In the genomic region with DNA sequence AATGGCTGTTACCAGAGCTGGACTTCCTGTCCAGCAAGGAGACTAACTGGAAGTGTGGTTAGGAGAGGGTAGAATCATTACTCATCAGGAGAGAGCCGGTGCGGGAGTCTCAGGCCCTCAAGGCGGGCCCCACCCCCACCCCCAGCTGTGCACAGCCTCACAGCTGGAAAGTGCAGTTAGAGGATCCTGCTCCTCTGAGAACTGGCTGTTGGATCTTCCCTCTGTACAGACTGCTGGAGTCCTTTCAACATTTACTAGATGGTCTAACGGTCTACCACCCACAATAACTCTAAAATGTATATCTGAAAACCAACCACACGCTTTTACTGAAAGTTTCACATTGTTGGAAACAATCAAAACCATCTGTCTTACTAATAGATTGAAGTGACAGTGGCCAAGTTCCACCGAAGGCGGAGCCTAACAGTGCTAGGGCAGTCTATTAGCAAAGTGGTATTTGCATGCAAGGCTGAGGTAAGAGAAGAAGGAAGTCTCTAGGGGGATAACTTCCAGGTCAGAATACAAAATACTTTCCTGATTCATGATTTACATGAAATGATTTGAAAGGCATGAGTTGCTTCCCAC, we compare ENCODE assay signal across 9 mouse cellular contexts.
DNase-seq lines count a peak whose midpoint lies in the region; ATAC-seq and TF ChIP-seq lines count a peak whose summit lies in the region.
"Had no signal": no experiment of that assay in that cellular context is flagged by ENCODE, and none has a peak within 500 bp of the region (broad histone marks: within the 10 kb centered on the region; RNA-seq: fewer than 3 reads in every experiment).

No protein-coding gene starts in this region.

- TF ChIP-seq CTCF in ES-Bruce4 (IDR thresholded peaks at IDR 0.05; ENCODE audit: low read depth, low read length) = no peak
- TF ChIP-seq CTCF in embryonic fibroblast, embryonic 13.5 days (IDR thresholded peaks at IDR 0.05; ENCODE audit: borderline replicate concordance, insufficient read depth, low read length) = no peak

- H3K9me3 ChIP-seq in kidney, embryonic 16.5 days (ENCODE audit: low read length) = no peaks in the 10 kb centered on the region
- H3K9me3 ChIP-seq in ES-Bruce4 (replicated peaks; ENCODE audit: control insufficient read depth, insufficient read depth, low read length, poor library complexity, severe bottlenecking) = peaks cover under 1% of the 10 kb centered on the region; the same call in 1 of the 2 replicates
- H3K9me3 ChIP-seq in limb, embryonic 13.5 days = no peaks in the 10 kb centered on the region
- H3K9me3 ChIP-seq: liver, embryonic 13.5 days had no signal

- peaks cover 12% of the 10 kb centered on the region for H3K4me1 ChIP-seq in kidney, embryonic 16.5 days (ENCODE audit: insufficient read depth, low read length)
- H3K4me1 ChIP-seq in ES-Bruce4 (ENCODE audit: control insufficient read depth, insufficient read depth, low read length) = peaks cover 1% of the 10 kb centered on the region
- H3K4me1 ChIP-seq in embryonic fibroblast, embryonic 13.5 days (ENCODE audit: control insufficient read depth, insufficient read depth, low read length) = peaks cover 10% of the 10 kb centered on the region
- peaks cover 23% of the 10 kb centered on the region for H3K4me1 ChIP-seq in limb, embryonic 13.5 days

- H3K4me2 ChIP-seq in kidney, embryonic 16.5 days (replicated peaks; ENCODE audit: low read depth, low read length) = 0 out of 2 replicates have a peak overlapping the region, but pooled peaks have one; percentile 7
- H3K4me2 ChIP-seq in limb, embryonic 13.5 days (replicated peaks) = peak overlapping the region; percentile 43
- H3K4me2 ChIP-seq: liver, embryonic 13.5 days had no signal

- ATAC-seq in kidney, embryonic 16.5 days (ENCODE audit: low FRiP score, low TSS enrichment) = peak; percentile 85; the same call in 1 of the 2 replicates
- peak; percentile 80 for ATAC-seq in limb, embryonic 13.5 days (ENCODE audit: low FRiP score, low read depth)

- no peak overlapping the region for H3K4me3 ChIP-seq in kidney, embryonic 16.5 days (ENCODE audit: low read length)
- no peak overlapping the region for H3K4me3 ChIP-seq in ES-Bruce4 (ENCODE audit: low read depth, low read length)
- H3K4me3 ChIP-seq in embryonic fibroblast, embryonic 13.5 days (ENCODE audit: insufficient read depth, low read length) = no peak overlapping the region
- no peak overlapping the region for H3K4me3 ChIP-seq in limb, embryonic 13.5 days
- H3K4me3 ChIP-seq: liver, embryonic 13.5 days had no signal

- H3K27me3 ChIP-seq in kidney, embryonic 16.5 days (ENCODE audit: insufficient read depth, low read length) = no peaks in the 10 kb centered on the region
- no peaks in the 10 kb centered on the region for H3K27me3 ChIP-seq in ES-Bruce4 (ENCODE audit: control insufficient read depth, insufficient read depth, low read length, poor library complexity, severe bottlenecking)
- no peaks in the 10 kb centered on the region for H3K27me3 ChIP-seq in limb, embryonic 13.5 days
- H3K27me3 ChIP-seq: liver, embryonic 13.5 days had no signal

- DNase-seq in kidney, adult 18-20 months = no peak
- DNase-seq in urinary bladder, postnatal 36 days (ENCODE audit: low spot score in 2 of 2) = no peak
- no peak for DNase-seq in cerebellum, adult 18-20 months
- no peak for DNase-seq in testis, postnatal 14 days (ENCODE audit: low spot score)
- DNase-seq: liver, embryonic 13.5 days had no signal

- H3K9ac ChIP-seq in kidney, embryonic 16.5 days (replicated peaks; ENCODE audit: low read length) = no peak overlapping the region
- H3K9ac ChIP-seq in ES-Bruce4 (ENCODE audit: low read depth, poor library complexity, severe bottlenecking) = no peak overlapping the region
- no peak overlapping the region for H3K9ac ChIP-seq in limb, embryonic 13.5 days
- H3K9ac ChIP-seq: liver, embryonic 13.5 days had no signal

- 0 out of 2 replicates have a peak, but pooled peaks have one; percentile 52 for TF ChIP-seq EP300 in ES-Bruce4 (IDR thresholded peaks at IDR 0.05; ENCODE audit: insufficient read depth, low read depth, low read length)

- 16% methylated on average over 7 of the region's 7 CpGs for WGBS in kidney, embryonic 16.5 days
- 5% methylated on average over 7 of the region's 7 CpGs for WGBS in limb, embryonic 13.5 days

- no peaks in the 10 kb centered on the region for H3K36me3 ChIP-seq in kidney, embryonic 16.5 days (ENCODE audit: insufficient read depth, low read length)
- no peaks in the 10 kb centered on the region for H3K36me3 ChIP-seq in ES-Bruce4 (ENCODE audit: control insufficient read depth, insufficient read depth, low read length, poor library complexity, severe bottlenecking)
- no peaks in the 10 kb centered on the region for H3K36me3 ChIP-seq in limb, embryonic 13.5 days
- H3K36me3 ChIP-seq: liver, embryonic 13.5 days had no signal

- peak overlapping the region; percentile 69 for H3K27ac ChIP-seq in kidney, embryonic 16.5 days (ENCODE audit: low read length)
- no peak overlapping the region for H3K27ac ChIP-seq in ES-Bruce4 (ENCODE audit: insufficient read depth, low read length)
- H3K27ac ChIP-seq in embryonic fibroblast, embryonic 13.5 days (ENCODE audit: insufficient read depth, low read length) = peak overlapping the region; percentile 91
- H3K27ac ChIP-seq in limb, embryonic 13.5 days = peak overlapping the region; percentile 73
- H3K27ac ChIP-seq: liver, embryonic 13.5 days had no signal

- TF ChIP-seq POLR2A in ES-Bruce4 (IDR thresholded peaks at IDR 0.05; ENCODE audit: insufficient read depth, low read length) = no peak
- no peak for TF ChIP-seq POLR2A in embryonic fibroblast, embryonic 13.5 days (IDR thresholded peaks at IDR 0.05; ENCODE audit: low read depth, low read length)
